Mouse (Mus musculus): Measurements from ENCODE around the gene Fgf11. TPM values are rescaled to one million over a fixed set of nuclear protein-coding genes. Genes with fewer than 3 reads are reported as not detected.
A peak's percentile ranks its signal among the peaks of the same experiment; 100 is the strongest.

The Fgf11 gene
- polyA plus RNA-seq (2015; fragmentation: Nextera tagmentation; extraction: Ambion mirVana): 3.4 and 3.9 TPM in 2 replicates

DNA sequence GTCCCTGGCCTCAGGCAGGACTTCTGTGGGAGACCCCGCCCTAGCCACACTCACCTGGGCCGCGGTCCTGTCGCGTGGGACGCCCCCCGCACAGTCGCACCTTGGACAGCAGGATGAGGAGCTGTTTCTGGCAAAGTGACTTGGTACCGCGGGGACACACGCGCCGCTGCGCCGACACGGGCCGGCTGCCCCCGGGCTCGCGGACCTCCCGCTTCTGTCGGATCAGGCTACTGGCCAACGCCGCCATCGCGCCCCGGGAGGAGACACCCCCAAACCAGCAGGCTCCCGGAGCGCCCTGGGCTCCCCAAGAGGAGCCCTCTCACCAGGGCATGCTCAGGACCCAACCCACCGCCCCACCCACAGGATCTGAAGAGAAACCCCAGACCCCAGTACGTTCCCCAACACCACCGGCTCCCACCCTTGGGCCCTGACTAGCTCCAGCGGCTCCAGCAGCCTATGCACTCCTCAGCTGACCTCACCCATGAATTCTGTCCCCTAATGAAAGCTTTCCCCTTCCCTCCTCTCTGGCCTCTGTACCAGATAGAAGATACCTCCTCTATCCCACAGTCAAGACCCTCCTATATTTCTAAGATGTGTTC, at the start of gene Fgf11:
Gene Fgf11, minus strand, starts transcription at position 479 of the 599 bp plus-strand sequence.
- H3K4me3 ChIP-seq: peak within 1 kb of the TSS; percentile 60
- no peak for ATAC-seq (ENCODE audit: insufficient number of reproducible peaks, low FRiP score, low TSS enrichment, low read depth)
- peak within 1 kb of the TSS; percentile 43 for H3K9ac ChIP-seq
- peak within 1 kb of the TSS; percentile 68 for H3K27ac ChIP-seq
- H3K4me1 ChIP-seq: peaks cover 62% of the 10 kb centered on the region
- peaks cover 60% of the 10 kb centered on the region for H3K27me3 ChIP-seq
- 0 out of 2 replicates have a peak, but pooled peaks cover 8% of the 10 kb centered on the region for H3K36me3 ChIP-seq
- under 1% methylated on average over 33 of the region's 33 CpGs for WGBS
- no peaks in the 10 kb centered on the region for H3K9me3 ChIP-seq
- peak within 1 kb of the TSS; percentile 97 for H3K4me2 ChIP-seq

DNA sequence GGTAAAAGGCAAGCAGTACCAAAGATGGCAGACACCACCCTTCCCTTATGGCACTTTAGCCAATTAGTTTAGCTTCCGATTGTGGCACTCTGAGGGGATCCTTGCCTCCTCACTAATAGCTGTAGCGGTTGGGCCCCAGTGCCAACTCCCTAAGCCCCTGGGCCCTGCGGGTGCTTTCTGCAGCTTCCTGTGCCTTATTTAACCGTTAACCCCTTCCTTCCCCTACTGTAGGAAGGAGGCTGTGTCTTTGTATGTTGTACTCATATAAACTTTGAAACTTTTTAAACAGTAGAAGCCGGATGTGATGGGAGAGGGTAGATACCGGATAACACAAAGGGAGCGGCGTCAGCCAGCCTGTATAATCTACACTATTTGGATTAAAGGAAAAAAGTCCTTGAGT, 49.1 kb upstream of the Fgf11 start:
- WGBS: 66% methylated on average over 8 of the region's 8 CpGs
- H3K9me3 ChIP-seq: no peaks in the 10 kb centered on the region
- 0 out of 2 replicates have a peak, but pooled peaks cover 4% of the 10 kb centered on the region for H3K27me3 ChIP-seq
- no peak for ATAC-seq (ENCODE audit: insufficient number of reproducible peaks, low FRiP score, low TSS enrichment, low read depth)
- H3K4me3 ChIP-seq: no peak overlapping the region
- H3K9ac ChIP-seq: no peak overlapping the region
- peaks cover 36% of the 10 kb centered on the region for H3K4me1 ChIP-seq
- peaks cover 50% of the 10 kb centered on the region for H3K36me3 ChIP-seq
- no peak overlapping the region for H3K4me2 ChIP-seq
- H3K27ac ChIP-seq: no peak overlapping the region

GRCm38 (mm10) chr11:69849884-69850283, 48.2 kb upstream of the Fgf11 start:
- ATAC-seq (ENCODE audit: insufficient number of reproducible peaks, low FRiP score, low TSS enrichment, low read depth): no peak
- peaks cover 50% of the 10 kb centered on the region for H3K36me3 ChIP-seq
- H3K4me2 ChIP-seq: no peak overlapping the region
- no peaks in the 10 kb centered on the region for H3K27me3 ChIP-seq
- no peak overlapping the region for H3K4me3 ChIP-seq
- no peak overlapping the region for H3K9ac ChIP-seq
- no peaks in the 10 kb centered on the region for H3K9me3 ChIP-seq
- 88% methylated on average over 15 of the region's 15 CpGs for WGBS
- H3K4me1 ChIP-seq: peaks cover 34% of the 10 kb centered on the region
- no peak overlapping the region for H3K27ac ChIP-seq

DNA sequence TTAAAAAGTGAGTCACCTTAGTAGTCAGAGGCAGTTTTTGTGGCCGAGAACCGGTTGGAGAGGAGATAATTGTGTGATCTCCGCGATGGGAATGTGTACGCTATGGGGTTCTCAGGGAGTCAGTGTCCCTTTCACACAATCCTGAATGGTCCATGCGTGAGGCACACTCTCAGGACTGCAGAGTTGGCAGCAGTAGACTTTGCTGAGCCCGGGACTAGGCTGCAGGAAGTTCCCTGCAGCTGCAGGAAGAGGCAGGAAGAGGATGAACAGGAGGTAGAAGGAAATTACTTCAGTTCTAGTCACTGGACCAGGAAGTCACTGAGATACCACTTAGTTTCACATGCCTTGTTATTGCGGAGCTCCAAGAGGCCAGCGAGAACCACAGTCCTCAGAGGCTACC, 47.5 kb upstream of the Fgf11 start:
- Histone ChIP-seq H3K9ac (no peak overlapping the region), H3K9me3 (no peaks in the 10 kb centered on the region), H3K4me3 (no peak overlapping the region), H3K4me1 (peaks cover 33% of the 10 kb centered on the region), H3K4me2 (no peak overlapping the region), H3K27ac (no peak overlapping the region), H3K36me3 (peaks cover 50% of the 10 kb centered on the region), H3K27me3 (no peaks in the 10 kb centered on the region)
- no peak for ATAC-seq (ENCODE audit: insufficient number of reproducible peaks, low FRiP score, low TSS enrichment, low read depth)
- WGBS: 90% methylated on average over 9 of the region's 9 CpGs

DNA sequence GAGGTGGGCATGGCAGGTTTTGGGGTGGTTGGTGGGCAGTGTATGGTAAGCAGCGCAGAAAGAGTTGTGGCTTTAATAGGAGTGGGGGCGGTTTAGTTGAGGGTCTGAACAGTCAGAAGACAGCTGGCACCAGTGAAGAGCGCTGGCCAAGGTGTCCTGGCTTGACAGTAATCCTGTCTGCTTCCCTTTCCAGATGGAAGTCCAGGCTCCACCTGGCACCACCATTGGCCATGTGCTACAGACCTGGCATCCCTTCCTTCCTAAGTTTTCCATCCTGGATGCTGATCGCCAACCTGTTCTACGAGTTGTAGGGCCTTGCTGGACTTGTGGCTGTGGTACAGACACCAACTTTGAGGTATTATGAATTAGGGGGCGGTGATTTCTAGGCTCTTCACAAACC, 46.4 kb upstream of the Fgf11 start:
- WGBS: 98% methylated on average over 6 of the region's 6 CpGs
- no peak overlapping the region for H3K9ac ChIP-seq
- H3K27ac ChIP-seq: 0 out of 2 replicates have a peak overlapping the region, but pooled peaks have one; percentile 96
- peaks cover 29% of the 10 kb centered on the region for H3K4me1 ChIP-seq
- ATAC-seq (ENCODE audit: insufficient number of reproducible peaks, low FRiP score, low TSS enrichment, low read depth): no peak
- no peaks in the 10 kb centered on the region for H3K27me3 ChIP-seq
- peak overlapping the region; percentile 86 for H3K4me2 ChIP-seq
- H3K9me3 ChIP-seq: no peaks in the 10 kb centered on the region
- peak overlapping the region; percentile 73; the same call in 1 of the 2 replicates for H3K4me3 ChIP-seq
- peaks cover 50% of the 10 kb centered on the region for H3K36me3 ChIP-seq

DNA sequence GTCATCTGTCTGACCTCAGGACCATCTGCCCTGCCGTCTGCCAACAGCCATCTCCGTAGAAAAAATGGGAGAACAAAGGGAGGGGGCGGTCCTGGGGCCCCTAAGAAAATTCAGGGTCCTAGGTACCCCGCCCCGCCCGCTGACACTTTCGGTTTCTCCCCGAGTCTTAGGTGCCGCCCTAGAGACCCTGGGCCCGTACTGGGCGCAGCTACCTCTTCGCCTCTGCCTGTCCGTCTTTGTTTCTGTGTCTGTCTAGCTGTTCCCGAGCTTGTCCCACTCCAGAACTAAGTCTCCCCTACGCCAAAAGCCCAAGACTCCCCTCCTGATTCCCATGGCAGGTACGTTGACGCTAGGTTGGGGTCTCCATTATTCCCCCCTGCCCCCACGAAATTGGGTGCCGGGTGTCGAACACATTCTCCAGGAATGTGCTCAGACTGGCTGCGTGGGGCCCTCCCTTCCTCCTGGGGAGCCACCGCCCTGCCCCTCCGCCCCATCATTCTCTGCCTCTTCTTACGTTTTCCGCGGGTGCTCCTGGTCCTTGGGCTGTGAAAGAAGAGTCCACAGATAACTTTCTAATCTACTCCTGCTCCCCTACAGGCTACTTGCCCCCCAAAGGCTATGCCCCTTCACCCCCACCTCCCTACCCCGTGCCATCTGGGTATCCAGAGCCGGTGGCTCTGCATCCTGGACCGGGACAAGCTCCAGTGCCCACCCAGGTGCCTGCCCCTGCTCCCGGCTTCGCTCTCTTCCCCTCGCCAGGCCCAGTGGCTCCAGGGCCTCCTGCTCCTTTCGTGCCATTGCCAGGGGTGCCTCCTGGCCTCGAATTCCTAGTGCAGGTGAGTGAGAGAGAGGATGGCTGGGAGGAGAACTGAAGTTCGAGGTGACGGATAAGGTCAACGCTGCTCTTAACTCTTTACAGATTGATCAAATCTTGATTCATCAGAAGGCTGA, 45.4 kb upstream of the Fgf11 start:
- H3K9ac ChIP-seq: peak overlapping the region; percentile 71
- ATAC-seq (ENCODE audit: insufficient number of reproducible peaks, low FRiP score, low TSS enrichment, low read depth): peak; percentile 8; the same call in 1 of the 2 replicates
- peaks cover 29% of the 10 kb centered on the region for H3K4me1 ChIP-seq
- no peaks in the 10 kb centered on the region for H3K9me3 ChIP-seq
- H3K27ac ChIP-seq: peak overlapping the region; percentile 96
- 9% methylated on average over 37 of the region's 37 CpGs for WGBS
- peaks cover 47% of the 10 kb centered on the region for H3K36me3 ChIP-seq
- peak overlapping the region; percentile 73 for H3K4me3 ChIP-seq
- H3K4me2 ChIP-seq: peak overlapping the region; percentile 86
- H3K27me3 ChIP-seq: no peaks in the 10 kb centered on the region

- peaks cover 39% of the 10 kb centered on the region for H3K36me3 ChIP-seq
- H3K4me3 ChIP-seq: peak within 1 kb of the TSS; percentile 73
- under 1% methylated on average over 38 of the region's 38 CpGs for WGBS
- H3K27ac ChIP-seq: peak within 1 kb of the TSS; percentile 96
- peak within 1 kb of the TSS; percentile 86 for H3K4me2 ChIP-seq
- no peaks in the 10 kb centered on the region for H3K27me3 ChIP-seq
- H3K4me1 ChIP-seq: peaks cover 29% of the 10 kb centered on the region
- ATAC-seq (ENCODE audit: insufficient number of reproducible peaks, low FRiP score, low TSS enrichment, low read depth): peak; percentile 91
- no peaks in the 10 kb centered on the region for H3K9me3 ChIP-seq
- H3K9ac ChIP-seq: peak within 1 kb of the TSS; percentile 71
These were observed 44.6 kb upstream of the Fgf11 start, which contains the start of gene Plscr3 for GRCm38 (mm10) chr11:69846198-69846680. Plscr3 (plus strand) TSS chr11:69846376.

DNA sequence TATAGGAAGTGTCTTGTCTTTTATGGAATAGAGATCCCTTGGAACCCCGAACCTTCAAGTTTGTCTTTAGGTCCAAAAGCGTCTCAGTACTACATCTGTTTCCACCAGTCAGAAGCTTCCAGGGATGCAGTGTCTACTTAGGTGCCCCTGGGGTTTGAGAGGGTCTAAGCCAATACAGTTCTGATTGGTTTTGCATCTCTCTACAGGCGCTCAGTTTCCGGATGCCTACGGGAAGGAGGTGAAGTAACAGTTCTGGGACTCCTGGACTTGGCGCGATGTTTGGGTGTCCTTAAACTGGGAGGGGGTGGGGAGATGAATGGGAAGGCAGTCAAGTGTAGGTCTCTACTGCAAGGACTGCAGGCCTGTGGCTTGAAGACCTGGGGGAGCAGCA, 37.1 kb upstream of the Fgf11 start:
- peaks cover 40% of the 10 kb centered on the region for H3K4me1 ChIP-seq
- no peak for ATAC-seq (ENCODE audit: insufficient number of reproducible peaks, low FRiP score, low TSS enrichment, low read depth)
- WGBS: 2% methylated on average over 7 of the region's 7 CpGs
- H3K9me3 ChIP-seq: no peaks in the 10 kb centered on the region
- no peaks in the 10 kb centered on the region for H3K27me3 ChIP-seq
- H3K36me3 ChIP-seq: no peaks in the 10 kb centered on the region; the same call in 1 of the 2 replicates
- peak overlapping the region; percentile 70 for H3K4me3 ChIP-seq
- peak overlapping the region; percentile 89 for H3K4me2 ChIP-seq
- peak overlapping the region; percentile 62 for H3K9ac ChIP-seq
- H3K27ac ChIP-seq: peak overlapping the region; percentile 94

- H3K4me2 ChIP-seq: peak within 1 kb of the TSS; percentile 89
- WGBS: under 1% methylated on average over 34 of the region's 34 CpGs
- peak within 1 kb of the TSS; percentile 68 for H3K9ac ChIP-seq
- H3K27ac ChIP-seq: peak within 1 kb of the TSS; percentile 94
- peak within 1 kb of the TSS; percentile 70 for H3K4me3 ChIP-seq
- H3K4me1 ChIP-seq: peaks cover 43% of the 10 kb centered on the region
- ATAC-seq (ENCODE audit: insufficient number of reproducible peaks, low FRiP score, low TSS enrichment, low read depth): peak; percentile 91
- no peaks in the 10 kb centered on the region for H3K27me3 ChIP-seq
- H3K9me3 ChIP-seq: no peaks in the 10 kb centered on the region
- H3K36me3 ChIP-seq: no peaks in the 10 kb centered on the region; the same call in 1 of the 2 replicates
These were observed 36.5 kb upstream of the Fgf11 start, which contains the start of gene Tmem256 for GRCm38 (mm10) chr11:69837952-69838713. Tmem256 (plus strand) TSS chr11:69838514.

DNA sequence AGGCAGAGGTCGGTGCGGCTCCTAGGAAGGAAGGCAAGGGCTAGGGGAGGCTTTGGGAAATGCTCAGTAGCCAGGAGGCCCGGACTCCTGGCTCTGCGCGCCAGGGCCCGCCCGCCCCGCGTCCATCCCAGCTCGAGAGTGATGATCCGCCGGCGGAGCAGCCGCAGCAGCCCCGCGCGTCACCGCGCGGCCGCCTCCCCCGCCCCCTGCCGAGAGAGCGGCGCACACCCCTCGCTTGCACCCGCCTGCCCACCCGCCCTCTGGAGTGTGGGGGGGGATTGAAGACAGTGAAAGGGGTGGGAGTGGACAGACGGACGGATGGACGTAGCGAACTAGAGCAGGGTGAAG, 35.9 kb upstream of the Fgf11 start, which contains the start of gene Nlgn2:
Gene Nlgn2, minus strand, starts transcription at position 181 of the 348 bp plus-strand sequence.
- 0% methylated on average over 32 of the region's 32 CpGs for WGBS
- peak within 1 kb of the TSS; percentile 94 for H3K27ac ChIP-seq
- peaks cover 2% of the 10 kb centered on the region for H3K36me3 ChIP-seq
- H3K9ac ChIP-seq: peak within 1 kb of the TSS; percentile 68
- H3K4me2 ChIP-seq: peak within 1 kb of the TSS; percentile 89
- no peak; the same call in 1 of the 2 replicates for ATAC-seq (ENCODE audit: insufficient number of reproducible peaks, low FRiP score, low TSS enrichment, low read depth)
- no peaks in the 10 kb centered on the region for H3K27me3 ChIP-seq
- H3K4me1 ChIP-seq: peaks cover 43% of the 10 kb centered on the region
- peak within 1 kb of the TSS; percentile 70 for H3K4me3 ChIP-seq
- no peaks in the 10 kb centered on the region for H3K9me3 ChIP-seq

Data from limb, embryonic 15.5 days (tissue).